Mouse (Mus musculus): ENCODE data around the gene Lypla2.
"Not testable (repeated sequence)": the region's sequence is repeated elsewhere in the genome, so short reads cannot be mapped to it uniquely, and the experiment has no call there.

Gene Lypla2

GRCm38 (mm10) chr4:135972556-135972906 lies at the start of gene Lypla2:
Lypla2 (minus strand) TSS chr4:135972626.
- peak; percentile 84 for DNase-seq (ENCODE audit: low spot score)

GRCm38 (mm10) chr4:136021549-136022047 lies 49.2 kb upstream of the Lypla2 start, which contains the start of gene Eloa:
Eloa (minus strand) TSS chr4:136021763.
- peak; percentile 99 for DNase-seq (ENCODE audit: low spot score)

- peak; percentile 65 for DNase-seq (ENCODE audit: low spot score)
These were observed 48.5 kb upstream of the Lypla2 start for GRCm38 (mm10) chr4:136020743-136021548.

GRCm38 (mm10) chr4:136016059-136016602 lies 43.7 kb upstream of the Lypla2 start:
- no peak for DNase-seq (ENCODE audit: low spot score)

GRCm38 (mm10) chr4:136010586-136010985 lies 38.2 kb upstream of the Lypla2 start:
- no peak for DNase-seq (ENCODE audit: low spot score)

GRCm38 (mm10) chr4:136008782-136009447 lies 36.5 kb upstream of the Lypla2 start:
- no peak for DNase-seq (ENCODE audit: low spot score)

- no peak for DNase-seq (ENCODE audit: low spot score)
These were observed 34.4 kb upstream of the Lypla2 start for GRCm38 (mm10) chr4:136006821-136007220.

- no peak for DNase-seq (ENCODE audit: low spot score)
These were observed 32.5 kb upstream of the Lypla2 start for GRCm38 (mm10) chr4:136004921-136005320.

GRCm38 (mm10) chr4:136004107-136004675 lies 31.8 kb upstream of the Lypla2 start:
- DNase-seq (ENCODE audit: low spot score), result no peak

GRCm38 (mm10) chr4:135995118-135995517 lies 22.7 kb upstream of the Lypla2 start:
- no peak for DNase-seq (ENCODE audit: low spot score)

- no peak for DNase-seq (ENCODE audit: low spot score)
These were observed 21.5 kb upstream of the Lypla2 start for GRCm38 (mm10) chr4:135993941-135994340.

- DNase-seq (ENCODE audit: low spot score), result peak; percentile 35
These were observed 15.3 kb upstream of the Lypla2 start for GRCm38 (mm10) chr4:135987714-135988113.

GRCm38 (mm10) chr4:135986943-135987710 lies 14.7 kb upstream of the Lypla2 start, which contains the start of gene Pithd1:
Pithd1 (minus strand) TSS chr4:135987264.
- DNase-seq (ENCODE audit: low spot score), result peak; percentile 97

GRCm38 (mm10) chr4:135986301-135986942 lies 14.0 kb upstream of the Lypla2 start:
- DNase-seq (ENCODE audit: low spot score), result peak; percentile 37

- no peak for DNase-seq (ENCODE audit: low spot score)
These were observed 13.3 kb upstream of the Lypla2 start for GRCm38 (mm10) chr4:135985769-135986168.

GRCm38 (mm10) chr4:135985193-135985592 lies 12.8 kb upstream of the Lypla2 start:
- DNase-seq (ENCODE audit: low spot score), result no peak

- no peak for DNase-seq (ENCODE audit: low spot score)
These were observed 12.1 kb upstream of the Lypla2 start for GRCm38 (mm10) chr4:135984556-135984955.

GRCm38 (mm10) chr4:135981524-135982063 lies 9.2 kb upstream of the Lypla2 start:
- DNase-seq (ENCODE audit: low spot score), result no peak

GRCm38 (mm10) chr4:135980223-135980622 lies 7.8 kb upstream of the Lypla2 start:
- DNase-seq (ENCODE audit: low spot score), result not testable (repeated sequence)

GRCm38 (mm10) chr4:135976146-135976545 lies 3.7 kb upstream of the Lypla2 start:
- no peak for DNase-seq (ENCODE audit: low spot score)
